In genomic region chr1:98129111-98129510, GRCm38 (mm10) we compare ENCODE assay signal across 9 mouse cellular contexts.
"Had no signal": no experiment of that assay in that cellular context is flagged by ENCODE, and none has a peak within 500 bp of the region (broad histone marks: within the 10 kb centered on the region; RNA-seq: fewer than 3 reads in every experiment).

No protein-coding gene starts in this region.

- H3K9ac ChIP-seq: limb, embryonic 15.5 days; liver, embryonic 14.5 days; midbrain, embryonic 12.5 days had no signal

- H3K27ac ChIP-seq: limb, embryonic 15.5 days; liver, embryonic 14.5 days; midbrain, embryonic 12.5 days; stomach, postnatal 0 days had no signal

- H3K9me3 ChIP-seq: limb, embryonic 15.5 days; midbrain, embryonic 12.5 days had no signal

- ATAC-seq: hindbrain, embryonic 16.5 days had no signal

- H3K27me3 ChIP-seq: limb, embryonic 15.5 days; midbrain, embryonic 12.5 days had no signal

- H3K4me1 ChIP-seq: limb, embryonic 15.5 days; midbrain, embryonic 12.5 days had no signal

- DNase-seq: layer of hippocampus, postnatal 36 days; lung, adult 18-20 months; right cerebral cortex, adult 18-20 months; right cerebral cortex, postnatal 25 days had no signal

- H3K36me3 ChIP-seq: limb, embryonic 15.5 days; midbrain, embryonic 12.5 days had no signal

- H3K4me3 ChIP-seq: limb, embryonic 15.5 days; midbrain, embryonic 12.5 days had no signal

- H3K4me2 ChIP-seq: limb, embryonic 15.5 days; midbrain, embryonic 12.5 days had no signal
